ENCODE assay signal across 20 mouse cellular contexts in the genomic region with DNA sequence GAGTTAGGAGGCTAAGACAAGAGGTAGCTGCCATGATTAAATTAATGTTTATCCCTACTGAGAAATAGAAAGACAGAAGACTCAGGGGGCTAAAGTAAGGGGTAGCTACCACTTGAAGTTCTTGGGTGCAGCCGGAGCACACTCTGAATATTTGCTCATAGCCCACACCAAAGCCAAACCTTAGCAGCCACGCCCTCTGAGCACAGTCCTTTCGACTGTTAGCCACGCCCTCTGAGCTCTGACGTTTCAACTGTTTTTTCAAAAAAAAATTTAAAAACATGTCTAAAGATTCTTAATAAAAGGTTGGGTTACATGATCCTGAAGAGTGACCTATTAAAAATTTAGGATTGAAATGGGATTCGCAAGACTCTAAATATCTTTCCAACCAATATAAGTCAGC.
DNase-seq lines count a peak whose midpoint lies in the region; ATAC-seq and TF ChIP-seq lines count a peak whose summit lies in the region.
"Had no signal": no experiment of that assay in that cellular context is flagged by ENCODE, and none has a peak within 500 bp of the region (broad histone marks: within the 10 kb centered on the region; RNA-seq: fewer than 3 reads in every experiment).

No protein-coding gene starts in this region.

- no peak for DNase-seq in embryonic facial prominence, embryonic 14.5 days (ENCODE audit: low spot score)
- DNase-seq in embryonic facial prominence, embryonic 10.5 days (ENCODE audit: low spot score) = no peak
- peak; percentile 12 for DNase-seq in limb, embryonic 14.5 days (ENCODE audit: low spot score)
- no peak for DNase-seq in limb, embryonic 10.5 days (ENCODE audit: low spot score)
- peak; percentile 26 for DNase-seq in gastrocnemius, postnatal 25 days
- DNase-seq in embryo, embryonic 11 days = no peak
- no peak for DNase-seq in natural killer cell, adult 2 months (ENCODE audit: low spot score in 2 of 2)
- DNase-seq: adrenal gland, postnatal 14 days; B cell, adult 2 months; cerebellum, adult 18-20 months; cerebellum, adult 9-11 months; forebrain, postnatal 0 days; heart, postnatal 36 days had no signal

- 0 out of 2 replicates have a peak, but pooled peaks cover 3% of the 10 kb centered on the region for H3K27me3 ChIP-seq in embryonic facial prominence, embryonic 14.5 days (replicated peaks; ENCODE audit: control insufficient read depth, insufficient read depth, low read length)
- H3K27me3 ChIP-seq in embryonic facial prominence, embryonic 10.5 days (replicated peaks; ENCODE audit: low read depth, poor library complexity, severe bottlenecking) = no peaks in the 10 kb centered on the region
- no peaks in the 10 kb centered on the region for H3K27me3 ChIP-seq in limb, embryonic 14.5 days (ENCODE audit: control insufficient read depth, insufficient read depth, low read length)
- no peaks in the 10 kb centered on the region for H3K27me3 ChIP-seq in limb, embryonic 10.5 days (ENCODE audit: low read depth, poor library complexity, severe bottlenecking)
- H3K27me3 ChIP-seq: embryonic facial prominence, embryonic 12.5 days; forebrain, embryonic 13.5 days; heart, embryonic 12.5 days; hindbrain, embryonic 15.5 days had no signal

- no peak overlapping the region for H3K9ac ChIP-seq in embryonic facial prominence, embryonic 14.5 days (ENCODE audit: low read depth, low read length)
- H3K9ac ChIP-seq in limb, embryonic 14.5 days (ENCODE audit: low read depth, low read length, severe bottlenecking) = no peak overlapping the region
- H3K9ac ChIP-seq: embryonic facial prominence, embryonic 12.5 days; forebrain, embryonic 13.5 days; forebrain, postnatal 0 days; heart, embryonic 12.5 days; hindbrain, embryonic 15.5 days had no signal

- no peak for ATAC-seq in embryonic facial prominence, embryonic 14.5 days (ENCODE audit: low read depth)
- no peak for ATAC-seq in limb, embryonic 14.5 days (ENCODE audit: low FRiP score, low read depth)
- ATAC-seq: activated CD4-positive, CD25-positive, alpha-beta regulatory T cell, adult 4 months; CD4-positive, CD25-positive, alpha-beta regulatory T cell, adult 4 months; forebrain, embryonic 13.5 days; forebrain, postnatal 0 days; intestine, embryonic 16.5 days had no signal

- WGBS in embryonic facial prominence, embryonic 14.5 days = 79% methylated on average over 6 of the region's 6 CpGs
- 88% methylated on average over 6 of the region's 6 CpGs for WGBS in embryonic facial prominence, embryonic 10.5 days
- WGBS in limb, embryonic 14.5 days = 81% methylated on average over 6 of the region's 6 CpGs
- 87% methylated on average over 6 of the region's 6 CpGs for WGBS in limb, embryonic 10.5 days

- no peak for TF ChIP-seq POLR2A in limb, embryonic 14.5 days (IDR thresholded peaks at IDR 0.05; ENCODE audit: borderline replicate concordance, extremely low read depth, insufficient read depth, insufficient read length)

- 0 out of 2 replicates have a peak overlapping the region, but pooled peaks have one; percentile 19 for H3K27ac ChIP-seq in embryonic facial prominence, embryonic 14.5 days (replicated peaks; ENCODE audit: low read depth, low read length)
- H3K27ac ChIP-seq in embryonic facial prominence, embryonic 10.5 days (replicated peaks) = no peak overlapping the region
- peak overlapping the region; percentile 56; the same call in 1 of the 2 replicates for H3K27ac ChIP-seq in limb, embryonic 14.5 days (replicated peaks; ENCODE audit: low read depth, low read length)
- H3K27ac ChIP-seq in limb, embryonic 10.5 days = no peak overlapping the region
- H3K27ac ChIP-seq: embryonic facial prominence, embryonic 12.5 days; forebrain, embryonic 13.5 days; hindbrain, embryonic 15.5 days had no signal

- H3K36me3 ChIP-seq in embryonic facial prominence, embryonic 14.5 days (ENCODE audit: control insufficient read depth, insufficient read depth, low read length) = no peaks in the 10 kb centered on the region
- no peaks in the 10 kb centered on the region for H3K36me3 ChIP-seq in embryonic facial prominence, embryonic 10.5 days (replicated peaks)
- H3K36me3 ChIP-seq in limb, embryonic 14.5 days (ENCODE audit: control insufficient read depth, insufficient read depth, low read length) = no peaks in the 10 kb centered on the region
- H3K36me3 ChIP-seq in limb, embryonic 10.5 days = no peaks in the 10 kb centered on the region
- H3K36me3 ChIP-seq: embryonic facial prominence, embryonic 12.5 days; heart, embryonic 12.5 days; hindbrain, embryonic 15.5 days had no signal

- no peak overlapping the region for H3K4me2 ChIP-seq in embryonic facial prominence, embryonic 14.5 days (ENCODE audit: low read depth, low read length)
- H3K4me2 ChIP-seq in limb, embryonic 14.5 days (replicated peaks; ENCODE audit: low read depth, low read length, severe bottlenecking) = no peak overlapping the region
- H3K4me2 ChIP-seq: embryonic facial prominence, embryonic 12.5 days; forebrain, embryonic 13.5 days; heart, embryonic 12.5 days; hindbrain, embryonic 15.5 days had no signal

- no peaks in the 10 kb centered on the region for H3K9me3 ChIP-seq in embryonic facial prominence, embryonic 14.5 days (ENCODE audit: control insufficient read depth, low read length)
- H3K9me3 ChIP-seq in embryonic facial prominence, embryonic 10.5 days = no peaks in the 10 kb centered on the region
- H3K9me3 ChIP-seq in limb, embryonic 14.5 days (ENCODE audit: control insufficient read depth, low read length) = no peaks in the 10 kb centered on the region
- no peaks in the 10 kb centered on the region for H3K9me3 ChIP-seq in limb, embryonic 10.5 days (replicated peaks)
- H3K9me3 ChIP-seq: embryonic facial prominence, embryonic 12.5 days; forebrain, embryonic 13.5 days; heart, embryonic 12.5 days; hindbrain, embryonic 15.5 days had no signal

- no peaks in the 10 kb centered on the region for H3K4me1 ChIP-seq in embryonic facial prominence, embryonic 14.5 days (ENCODE audit: control insufficient read depth, insufficient read depth, low read length)
- H3K4me1 ChIP-seq in embryonic facial prominence, embryonic 10.5 days = no peaks in the 10 kb centered on the region
- H3K4me1 ChIP-seq in limb, embryonic 14.5 days (ENCODE audit: control insufficient read depth, insufficient read depth, low read length) = peaks cover 3% of the 10 kb centered on the region; the same call in 1 of the 2 replicates
- no peaks in the 10 kb centered on the region for H3K4me1 ChIP-seq in limb, embryonic 10.5 days
- H3K4me1 ChIP-seq: embryonic facial prominence, embryonic 12.5 days; forebrain, embryonic 13.5 days; heart, embryonic 12.5 days; hindbrain, embryonic 15.5 days had no signal

- H3K4me3 ChIP-seq in embryonic facial prominence, embryonic 14.5 days (ENCODE audit: low read depth, low read length) = no peak overlapping the region
- no peak overlapping the region for H3K4me3 ChIP-seq in embryonic facial prominence, embryonic 10.5 days
- H3K4me3 ChIP-seq in limb, embryonic 14.5 days (replicated peaks; ENCODE audit: low read length) = no peak overlapping the region
- no peak overlapping the region for H3K4me3 ChIP-seq in limb, embryonic 10.5 days
- H3K4me3 ChIP-seq: embryonic facial prominence, embryonic 12.5 days; forebrain, embryonic 13.5 days; heart, embryonic 12.5 days; hindbrain, embryonic 15.5 days had no signal

Comparison
In these comparisons a context has a peak if more than half of its experiments do, and no peak if none do; other contexts are left out.
1. DNase-seq: peak in limb, embryonic 14.5 days (single experiment) and gastrocnemius, postnatal 25 days (single experiment); none in embryonic facial prominence, embryonic 14.5 days (single experiment), embryonic facial prominence, embryonic 10.5 days (single experiment), limb, embryonic 10.5 days (single experiment), embryo, embryonic 11 days (single experiment) and natural killer cell, adult 2 months (0 of 2).
2. H3K27ac ChIP-seq: peak in embryonic facial prominence, embryonic 14.5 days (single experiment) and limb, embryonic 14.5 days (single experiment); none in embryonic facial prominence, embryonic 10.5 days (single experiment) and limb, embryonic 10.5 days (single experiment).